Mouse (Mus musculus): ENCODE data around the gene Spata13. TPM values are rescaled to one million over a fixed set of nuclear protein-coding genes. Genes with fewer than 3 reads are reported as not detected.
A peak's percentile ranks its signal among the peaks of the same experiment; 100 is the strongest.

Spata13 gene
- total RNA-seq, 2 experiments from 2014 or later: 3.8 to 4.9 TPM

GRCm38 (mm10) chr14:60715686-60716085, 81.9 kb downstream of the Spata13 start:
- DNase-seq: no peak

- no peak for DNase-seq
These were observed 87.5 kb downstream of the Spata13 start for GRCm38 (mm10) chr14:60721304-60721703.

- no peak for DNase-seq
These were observed 88.1 kb downstream of the Spata13 start for GRCm38 (mm10) chr14:60721938-60722337.

GRCm38 (mm10) chr14:60726091-60726490, 92.3 kb downstream of the Spata13 start:
- no peak for DNase-seq

DNA sequence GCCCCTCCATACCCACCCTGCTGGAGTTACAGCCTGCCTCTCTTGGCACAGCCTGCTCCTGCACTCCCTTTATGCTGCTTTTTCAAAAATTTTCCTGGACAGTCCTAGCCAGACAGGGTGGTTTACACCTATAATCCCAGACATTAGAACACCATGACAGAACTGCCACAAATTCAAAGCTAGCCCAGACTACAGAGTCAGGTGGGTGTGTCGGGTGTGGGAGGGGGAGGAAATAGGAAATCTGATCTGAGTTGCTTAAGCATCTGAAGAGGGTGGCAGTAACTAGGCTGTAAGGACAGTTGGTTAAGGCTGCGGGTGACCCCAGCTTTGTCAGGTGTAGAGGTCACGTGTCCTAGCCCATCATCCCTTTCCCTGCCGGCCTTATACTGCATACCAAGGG, 93.3 kb downstream of the Spata13 start:
- DNase-seq: no peak

DNA sequence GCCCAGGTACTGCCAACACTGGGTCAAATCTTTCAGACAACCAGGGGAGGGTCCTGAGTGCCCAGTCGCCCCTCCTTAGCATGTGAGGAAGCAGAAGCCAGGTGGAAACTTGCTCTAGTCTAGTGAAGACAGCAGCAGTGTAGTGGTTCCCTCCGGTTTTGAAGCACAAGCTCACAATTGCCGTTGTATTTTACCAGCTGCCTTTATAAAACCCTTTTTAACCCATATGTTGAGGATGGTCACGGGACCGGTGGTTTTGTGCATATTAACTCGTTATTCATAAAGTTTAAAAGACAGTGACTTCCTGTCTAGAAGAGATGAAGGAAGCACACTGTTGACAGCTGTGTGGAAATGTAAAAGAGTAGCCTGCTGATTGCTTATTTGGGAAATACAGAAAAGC, 98.3 kb downstream of the Spata13 start:
- DNase-seq: no peak

- peak; percentile 55 for DNase-seq
These were observed 99.0 kb downstream of the Spata13 start for GRCm38 (mm10) chr14:60732787-60733186.

- DNase-seq: no peak
These were observed 99.9 kb downstream of the Spata13 start for GRCm38 (mm10) chr14:60733706-60734105.

- DNase-seq: peak; percentile 35
These were observed 101.4 kb downstream of the Spata13 start for GRCm38 (mm10) chr14:60735206-60735605.

- no peak for DNase-seq
These were observed 102.2 kb downstream of the Spata13 start for GRCm38 (mm10) chr14:60735848-60736547.

DNA sequence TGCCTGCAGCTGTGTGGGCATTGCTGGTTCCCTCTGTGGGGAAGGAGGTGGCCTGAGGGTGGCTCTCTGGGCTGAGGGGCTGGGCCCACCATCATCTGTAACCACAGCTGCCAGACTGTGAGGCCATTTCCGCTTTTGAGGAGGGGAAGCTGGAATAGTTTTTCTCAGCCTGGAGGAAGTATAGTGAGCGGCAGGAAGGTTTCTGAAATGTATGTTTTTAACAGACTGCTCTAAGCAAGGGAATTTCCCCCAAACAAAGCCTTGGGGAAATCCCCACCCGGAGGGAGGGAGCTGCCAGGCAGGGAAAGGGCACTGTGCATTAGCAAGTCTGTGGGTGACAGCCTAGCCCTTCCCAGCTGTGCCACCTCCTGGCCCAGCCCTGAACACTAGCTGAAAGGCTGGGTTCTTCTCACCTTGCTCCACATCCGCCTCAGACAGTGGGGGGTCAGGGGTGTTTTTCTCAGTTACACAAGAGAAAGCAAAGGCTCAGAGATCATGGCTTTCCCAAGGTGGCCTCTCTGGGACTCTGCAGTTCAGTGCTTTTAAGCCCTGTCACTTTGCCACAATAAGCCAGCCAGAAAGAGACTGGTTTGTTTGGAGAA, 102.9 kb downstream of the Spata13 start:
- DNase-seq: peak; percentile 52

DNA sequence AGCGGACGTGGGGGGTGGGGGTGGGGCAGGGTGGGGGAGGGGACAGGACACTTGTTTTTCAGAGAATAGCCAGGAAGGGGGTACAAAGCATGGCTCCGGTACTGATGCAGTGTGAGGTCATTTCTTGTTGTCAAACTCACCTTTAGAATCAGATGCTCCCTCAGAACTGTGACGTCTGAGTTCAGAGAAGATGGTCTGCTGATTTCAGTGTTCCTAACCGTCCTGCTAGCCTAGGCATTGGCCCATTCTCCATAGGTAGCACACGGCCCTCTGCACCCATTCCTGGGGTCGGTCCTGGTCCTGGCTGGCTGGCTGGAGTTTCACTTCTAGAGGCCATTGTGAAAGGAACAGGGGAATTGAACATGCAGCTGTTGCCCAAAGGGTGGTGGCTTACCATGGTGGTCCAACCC, 103.4 kb downstream of the Spata13 start:
- no peak for DNase-seq

GRCm38 (mm10) chr14:60738434-60738938, 104.7 kb downstream of the Spata13 start:
- DNase-seq: no peak

DNA sequence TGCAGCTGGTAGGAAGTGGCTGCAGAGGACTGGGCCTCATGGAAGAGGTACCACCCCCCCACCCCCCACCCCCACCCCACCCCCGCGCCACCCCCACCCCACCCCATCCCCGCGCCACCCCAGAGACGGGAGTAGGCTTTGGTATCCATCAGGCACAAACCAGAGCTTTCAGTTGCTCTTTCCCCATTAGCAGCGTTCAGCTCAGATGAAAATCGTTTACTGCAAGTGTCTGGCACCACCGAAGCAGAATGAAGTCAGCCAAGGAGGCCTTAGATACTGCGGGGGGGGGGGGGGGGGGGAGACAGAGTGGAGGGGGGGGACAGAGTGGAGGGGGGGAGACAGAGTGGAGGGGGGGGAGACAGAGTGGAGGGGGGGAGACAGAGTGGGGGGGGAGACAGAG, 105.4 kb downstream of the Spata13 start:
- DNase-seq: no peak

- DNase-seq: no peak
These were observed 105.8 kb downstream of the Spata13 start for GRCm38 (mm10) chr14:60739616-60740015.

DNA sequence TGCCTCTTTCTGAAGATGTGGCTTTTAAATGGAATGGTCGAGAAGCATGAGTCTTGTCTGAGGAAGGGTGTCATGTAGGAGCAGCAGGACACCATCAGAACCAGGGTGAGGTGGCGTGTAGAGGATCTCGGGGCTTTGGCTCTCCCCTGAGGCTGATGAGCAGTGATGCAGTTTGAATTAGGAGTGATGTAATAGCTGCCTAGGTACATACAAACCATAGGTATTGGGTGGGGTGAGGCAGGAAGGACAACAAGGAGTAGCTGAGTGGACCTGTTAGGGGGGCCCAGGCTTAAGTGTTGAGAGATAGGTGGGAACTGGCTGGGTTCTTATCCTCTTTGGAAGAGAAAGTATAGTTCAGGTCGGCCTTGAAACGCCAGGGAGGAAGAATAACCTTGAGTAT, 106.7 kb downstream of the Spata13 start:
- no peak for DNase-seq

DNA sequence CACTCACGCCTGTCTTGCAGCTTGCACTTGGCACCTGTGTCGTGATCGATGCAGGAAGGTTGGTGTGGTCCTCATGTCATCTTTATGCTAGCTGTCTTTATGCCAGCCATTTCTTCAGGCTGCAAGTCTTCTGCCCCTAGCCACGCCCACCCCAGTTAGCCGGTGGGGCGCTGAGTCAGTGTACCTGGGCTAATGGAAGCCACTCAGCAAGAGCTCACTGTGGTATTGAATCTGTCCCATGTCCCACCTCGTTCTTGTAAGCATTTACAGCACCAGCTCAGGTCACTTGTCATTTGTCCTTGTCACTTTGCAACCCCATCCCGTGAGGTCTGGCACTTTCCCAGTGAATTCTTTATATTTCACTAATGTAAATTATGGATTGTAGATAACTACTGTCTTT, 107.2 kb downstream of the Spata13 start:
- no peak for DNase-seq

DNA sequence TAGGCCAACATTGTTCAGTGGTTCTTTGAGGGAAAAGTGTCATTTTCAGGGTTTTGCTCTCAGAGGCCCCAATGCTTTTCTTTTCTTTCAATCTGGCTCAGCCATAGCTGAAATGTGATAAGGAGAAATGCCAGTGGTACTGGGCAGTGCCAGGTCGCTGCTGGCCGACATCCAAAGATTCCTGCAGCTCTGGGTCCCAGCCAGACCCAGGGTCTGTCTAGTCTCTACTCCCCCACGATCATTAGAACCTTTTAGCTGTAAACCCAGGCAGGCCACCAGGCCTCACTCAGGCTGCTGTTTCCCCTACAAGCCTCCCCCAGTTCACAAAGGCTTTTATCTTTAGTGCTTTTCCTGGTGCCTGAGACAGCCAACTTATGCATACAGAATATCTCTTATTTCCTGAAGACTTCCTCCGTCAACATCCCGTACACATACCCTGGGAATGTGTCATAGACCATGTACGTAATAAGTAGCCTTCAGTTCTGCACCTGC, 107.7 kb downstream of the Spata13 start:
- DNase-seq: no peak

GRCm38 (mm10) chr14:60743681-60744080, 109.9 kb downstream of the Spata13 start:
- DNase-seq: no peak

DNA sequence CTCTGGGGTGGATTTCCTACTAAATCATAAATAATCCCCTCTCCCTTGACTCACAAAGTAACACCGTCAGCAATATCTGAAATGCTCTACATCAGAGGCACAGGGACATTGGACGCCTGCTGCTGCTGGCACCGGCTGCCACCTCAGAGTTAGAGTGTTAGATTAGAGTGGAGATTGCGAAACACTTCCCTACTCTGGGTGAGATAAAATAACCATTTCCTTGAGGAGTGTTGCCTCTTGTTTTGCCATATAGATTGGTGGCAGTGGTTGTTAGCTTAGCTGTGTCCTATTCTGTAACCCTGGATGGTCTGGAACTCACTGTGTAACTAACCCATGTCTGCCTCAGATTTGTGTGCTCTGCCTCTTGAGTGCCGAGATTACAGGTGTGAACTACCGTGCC, 111.4 kb downstream of the Spata13 start:
- no peak for DNase-seq

- DNase-seq: no peak
These were observed 112.3 kb downstream of the Spata13 start for GRCm38 (mm10) chr14:60746141-60746540.

GRCm38 (mm10) chr14:60747154-60747870, 113.5 kb downstream of the Spata13 start:
- DNase-seq: no peak

DNA sequence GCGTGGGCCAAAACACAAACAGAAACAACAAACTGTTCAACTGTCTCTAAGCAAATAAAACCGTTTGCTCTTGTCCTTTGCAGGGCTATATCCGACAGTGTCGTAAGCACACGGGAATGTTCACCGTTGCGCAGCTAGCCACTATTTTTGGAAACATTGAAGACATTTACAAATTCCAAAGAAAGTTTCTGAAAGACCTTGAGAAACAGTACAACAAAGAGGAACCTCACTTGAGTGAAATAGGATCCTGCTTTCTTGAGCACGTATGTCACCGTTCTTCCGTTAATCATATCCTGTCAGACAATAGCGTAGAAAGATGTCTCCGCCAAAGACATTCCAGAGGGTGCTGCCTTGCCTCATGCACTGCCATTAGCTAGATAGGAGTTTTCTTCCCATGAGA, 116.1 kb downstream of the Spata13 start:
- no peak for DNase-seq
